Mouse (Mus musculus) urinary bladder, postnatal 10 days (tissue): ENCODE results near the gene Atp2a3.

ENCODE experiments used
- DNase-seq: peaks from one replicate; pipeline ENCODE4 v3.0.0; 2022; ENCODE audit warnings: low spot score

The Atp2a3 gene

DNA sequence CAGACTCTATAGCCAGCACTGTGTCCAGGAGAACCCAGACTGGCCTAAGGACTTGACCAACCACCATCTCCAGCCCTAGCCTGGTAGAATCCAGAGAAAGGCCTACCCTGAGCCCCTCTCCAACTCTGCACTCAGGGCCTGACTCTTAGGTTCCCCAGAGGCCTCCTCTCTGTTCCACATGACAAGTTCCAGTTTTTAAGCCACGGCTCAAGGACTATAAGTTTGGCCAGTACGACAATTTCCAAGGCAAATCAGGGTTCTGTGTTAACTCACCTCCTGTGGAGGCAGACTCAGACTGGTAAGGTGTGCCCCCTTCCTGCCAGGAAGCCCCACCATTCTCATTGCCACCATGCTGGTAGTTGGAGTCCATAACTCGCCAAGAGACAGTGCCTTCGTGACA lies 6.8 kb upstream of the Atp2a3 start:
- DNase-seq, result no peak

- DNase-seq, result no peak
Observed at GRCm38 (mm10) chr11:72955339-72955974, 5.5 kb upstream of the Atp2a3 start.

DNA sequence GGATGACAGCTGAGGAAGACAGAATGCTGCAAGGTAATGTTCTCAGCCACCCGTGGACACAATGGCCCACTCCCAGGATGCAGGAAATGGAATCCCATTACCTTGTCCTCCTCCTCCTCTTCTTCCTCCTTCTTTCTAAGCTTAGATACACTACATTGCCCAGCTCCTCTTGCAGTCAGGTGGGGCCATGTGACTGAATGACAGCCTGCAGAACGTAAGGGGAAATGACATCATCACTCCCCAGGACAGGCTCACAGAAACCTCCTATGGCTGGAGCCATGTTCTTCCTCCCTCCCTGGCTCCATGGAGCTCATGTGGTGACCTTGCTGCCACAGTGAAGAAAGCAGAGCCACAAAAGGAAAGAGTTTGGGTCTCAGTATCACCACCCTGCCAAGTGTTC lies 3.7 kb upstream of the Atp2a3 start:
- no peak for DNase-seq

DNA sequence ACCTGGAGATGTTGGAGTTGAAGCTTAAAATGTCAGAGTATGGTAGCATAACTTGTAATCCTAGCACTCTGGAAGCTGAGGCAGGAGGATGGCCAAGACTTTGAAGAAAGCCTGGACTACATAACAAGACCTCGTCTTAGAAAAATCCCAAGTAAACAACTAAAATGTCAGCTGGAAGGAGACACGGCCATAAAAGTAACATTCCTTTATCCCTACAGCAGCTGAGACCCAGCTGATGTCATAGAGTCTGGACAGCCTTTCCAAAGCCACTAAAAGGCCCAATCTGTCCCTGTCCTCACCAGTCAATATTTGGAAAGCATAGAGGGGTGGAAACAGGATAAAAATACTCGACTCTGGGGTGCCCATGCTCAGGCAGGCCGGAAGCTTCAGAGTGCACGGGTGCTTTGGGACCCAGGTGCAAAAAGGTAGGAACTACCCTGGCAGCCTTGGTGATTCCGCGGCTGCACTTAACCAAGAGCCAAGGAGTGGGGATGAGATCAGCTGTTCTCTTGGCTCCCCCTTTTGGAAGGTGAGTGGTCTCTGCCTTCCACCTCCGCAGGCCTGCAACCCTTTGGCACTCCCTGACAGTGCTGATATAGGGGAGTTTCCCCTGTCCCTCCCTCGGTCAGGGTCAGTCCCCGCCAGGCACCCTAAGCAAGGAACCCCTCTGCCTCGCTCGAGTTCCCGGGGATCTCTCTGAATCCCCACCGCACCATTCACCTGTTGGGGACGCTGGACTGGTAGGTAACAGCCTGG lies 867 bp upstream of the Atp2a3 start:
- DNase-seq, result no peak

GRCm38 (mm10) chr11:72960723-72961071 lies 272 bp upstream of the Atp2a3 start:
- no peak for DNase-seq

- no peak for DNase-seq
Observed at GRCm38 (mm10) chr11:72962378-72962777, 1.4 kb downstream of the Atp2a3 start.

DNA sequence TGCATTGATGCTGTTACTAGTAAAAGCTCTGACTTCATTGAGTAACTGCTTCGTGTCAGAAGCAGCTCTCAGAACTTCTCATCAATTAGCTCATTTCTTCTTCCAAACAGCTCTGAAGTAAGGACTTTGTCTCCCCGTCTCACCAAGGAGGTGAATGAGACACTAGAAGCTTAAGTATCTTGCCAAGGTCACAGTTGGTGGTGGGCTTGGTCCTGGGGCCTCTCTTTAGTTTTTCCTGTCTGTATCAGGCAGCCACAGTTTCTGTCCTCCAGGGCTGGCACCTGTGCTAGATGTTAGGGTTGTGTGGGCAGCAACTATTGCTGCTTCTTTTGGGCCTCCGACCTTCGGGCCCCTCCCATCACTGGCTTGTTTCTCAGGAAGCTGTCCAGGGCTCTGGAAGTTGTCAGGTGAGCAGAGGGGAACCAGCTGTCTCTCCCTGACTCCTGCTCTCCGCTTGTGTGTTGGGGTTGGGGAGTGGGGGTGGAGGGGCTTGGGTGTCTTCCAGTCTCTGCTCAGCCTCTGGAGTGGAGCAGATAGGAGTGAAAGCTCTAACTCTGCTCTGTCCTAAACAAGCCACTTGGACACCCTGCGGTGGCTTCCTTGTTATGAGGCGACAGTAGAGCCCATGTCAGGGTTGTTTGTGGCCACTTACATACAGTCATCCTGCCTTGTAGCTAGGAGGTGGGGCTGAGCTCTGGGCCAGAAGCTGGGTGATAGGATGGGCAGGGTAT lies 2.3 kb downstream of the Atp2a3 start:
- DNase-seq, result no peak

GRCm38 (mm10) chr11:72963789-72964294 lies 2.9 kb downstream of the Atp2a3 start:
- DNase-seq, result no peak

- no peak for DNase-seq
Observed at GRCm38 (mm10) chr11:72974995-72975503, 14.1 kb downstream of the Atp2a3 start.

DNA sequence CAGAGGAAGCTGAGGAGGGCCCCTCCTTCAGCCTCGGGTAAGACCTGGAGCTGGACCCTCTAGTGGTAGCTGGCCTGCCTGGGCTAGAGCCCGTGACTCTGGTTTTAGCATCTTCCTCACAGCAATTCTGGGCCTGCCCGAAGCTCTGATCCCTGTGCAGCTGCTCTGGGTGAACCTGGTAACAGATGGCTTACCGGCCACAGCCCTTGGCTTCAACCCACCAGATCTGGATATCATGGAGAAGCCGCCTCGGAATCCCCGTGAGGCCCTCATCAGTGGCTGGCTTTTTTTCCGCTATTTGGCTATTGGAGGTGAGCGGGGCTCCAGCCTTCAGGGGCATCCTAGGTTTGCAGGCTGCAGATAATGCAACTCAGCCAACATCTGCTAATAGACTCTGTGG lies 21.5 kb downstream of the Atp2a3 start:
- no peak for DNase-seq

DNA sequence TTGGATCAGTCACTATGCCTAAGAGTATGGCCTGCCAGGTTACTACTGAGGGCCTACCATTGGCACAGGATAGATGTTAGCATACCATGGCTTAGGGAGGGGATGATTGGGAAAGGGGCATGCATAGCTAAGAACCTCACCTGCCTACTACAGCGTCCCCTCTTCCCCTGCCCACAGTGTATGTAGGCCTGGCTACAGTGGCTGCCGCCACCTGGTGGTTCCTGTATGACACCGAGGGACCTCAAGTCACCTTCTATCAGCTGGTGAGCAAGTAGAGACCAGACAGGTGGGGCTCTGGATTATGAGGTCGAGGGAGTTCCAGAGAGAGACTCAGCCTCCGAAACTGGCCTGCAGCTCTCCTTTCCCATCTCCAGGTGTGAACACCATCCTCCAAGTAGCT lies 22.3 kb downstream of the Atp2a3 start:
- DNase-seq, result no peak

DNA sequence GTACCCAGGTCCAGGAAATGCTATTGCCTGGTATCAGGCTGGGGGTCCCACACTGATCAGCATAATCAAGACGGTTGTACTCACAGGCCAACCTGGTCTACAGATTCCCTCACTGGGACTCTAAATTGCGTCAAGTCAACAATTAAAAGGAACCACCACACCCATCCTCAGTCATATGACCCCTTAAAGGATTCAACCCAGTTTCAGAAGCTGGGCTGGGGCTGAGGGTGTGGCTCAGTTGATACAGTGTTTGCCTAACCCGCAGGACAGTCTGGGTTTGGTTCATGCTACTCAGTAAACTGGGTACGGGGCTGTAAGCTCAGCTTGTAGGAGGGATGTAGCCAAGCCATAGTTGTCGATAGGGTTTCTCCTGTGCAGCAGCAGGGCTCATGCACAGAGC lies 25.8 kb downstream of the Atp2a3 start:
- no peak for DNase-seq

DNA sequence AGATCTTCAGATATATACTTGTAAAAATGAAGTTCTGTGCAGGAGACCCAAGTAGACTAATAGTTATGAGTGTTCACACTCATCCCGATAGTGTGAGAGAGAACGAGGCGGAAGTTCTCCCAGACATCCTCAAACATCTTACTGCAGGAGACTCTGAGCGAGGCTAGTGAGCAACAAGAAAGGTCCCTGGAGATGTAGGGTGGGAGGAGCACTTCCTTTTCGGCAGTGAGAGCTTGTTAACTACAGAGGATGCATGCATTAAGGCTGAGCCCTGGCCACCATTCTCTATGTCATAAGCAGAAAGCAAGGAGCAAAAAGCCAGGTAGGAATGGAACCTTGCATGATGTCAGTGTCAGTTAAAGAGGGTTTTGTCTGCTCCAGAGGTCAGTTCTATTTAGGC lies 26.3 kb downstream of the Atp2a3 start:
- no peak for DNase-seq

DNA sequence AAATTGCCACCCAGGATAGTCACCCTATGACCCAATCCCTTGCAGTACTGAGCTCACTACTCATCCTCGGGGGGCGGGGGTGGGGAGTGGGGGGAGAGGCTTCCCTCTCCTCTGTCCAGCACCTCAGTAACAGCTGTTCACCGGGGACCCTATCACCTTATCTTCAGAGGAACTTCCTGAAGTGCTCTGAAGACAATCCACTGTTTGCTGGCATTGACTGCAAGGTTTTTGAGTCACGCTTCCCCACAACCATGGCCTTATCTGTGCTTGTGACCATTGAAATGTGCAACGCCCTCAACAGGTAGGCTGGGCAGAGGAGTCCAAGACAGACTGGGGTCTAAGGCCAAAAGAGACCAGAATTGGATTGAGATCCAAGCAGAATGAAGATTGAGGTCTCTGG lies 26.8 kb downstream of the Atp2a3 start:
- DNase-seq, result no peak

DNA sequence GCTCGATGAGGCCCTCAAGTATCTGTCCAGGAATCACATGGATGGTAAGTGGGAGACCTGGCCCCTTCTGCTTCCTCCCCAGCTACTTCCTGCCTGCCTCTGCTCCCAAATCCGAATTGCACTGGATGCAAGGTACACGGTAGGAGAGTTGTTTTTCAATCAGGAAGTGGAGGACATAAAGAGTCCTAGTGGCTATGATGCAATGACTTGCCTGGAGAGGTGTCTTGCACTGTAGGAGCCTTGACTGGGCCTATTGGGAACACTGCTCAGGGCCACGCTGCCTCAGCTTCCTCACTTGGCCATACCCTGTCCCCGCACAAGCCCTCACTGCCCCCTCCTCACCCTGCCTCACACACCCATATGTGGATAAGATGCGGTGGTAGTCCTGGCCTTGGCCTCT lies 28.1 kb downstream of the Atp2a3 start:
- DNase-seq, result no peak

DNA sequence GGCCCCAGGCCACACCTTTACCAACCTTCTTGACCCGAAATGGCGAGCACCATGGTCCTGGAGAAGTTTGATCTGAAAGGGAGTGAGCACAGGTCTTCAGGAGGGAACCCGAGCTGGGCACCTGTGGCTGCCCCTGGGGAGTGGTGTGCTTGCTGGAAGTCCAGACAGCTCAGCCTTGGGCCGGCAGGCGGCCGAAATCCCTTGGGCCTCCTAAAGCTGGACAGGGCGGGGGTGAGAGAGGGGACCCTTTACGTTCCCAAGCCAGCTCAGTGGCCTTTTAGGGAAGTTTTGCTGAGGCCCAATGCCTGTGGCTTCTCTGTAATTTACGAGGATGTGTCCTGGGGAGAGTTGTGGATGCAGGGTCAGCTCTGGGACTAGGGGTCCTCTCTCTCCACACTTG lies 29.7 kb downstream of the Atp2a3 start:
- DNase-seq, result no peak

GRCm38 (mm10) chr11:72991961-72992360 lies 31.0 kb downstream of the Atp2a3 start:
- no peak for DNase-seq

DNA sequence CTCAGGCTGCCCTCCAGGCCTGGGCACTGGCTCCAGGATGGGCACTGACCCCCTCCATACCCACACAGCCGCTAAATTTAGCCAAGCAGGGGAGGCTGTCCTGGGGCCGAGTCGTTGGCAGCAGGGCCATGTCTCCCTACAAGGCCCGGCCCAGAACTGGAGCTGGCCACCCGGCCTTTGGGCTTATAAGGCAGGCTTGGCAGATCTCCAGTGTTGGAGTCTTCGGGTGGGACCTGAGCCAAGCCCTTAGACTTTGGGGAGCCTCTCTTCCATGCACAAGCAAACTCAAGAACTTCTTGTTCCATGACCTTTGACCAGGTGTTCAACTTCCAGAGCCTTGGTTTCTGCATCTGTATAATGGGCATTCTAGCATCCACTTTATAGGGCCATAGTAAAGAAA lies 35.4 kb downstream of the Atp2a3 start:
- no peak for DNase-seq

DNA sequence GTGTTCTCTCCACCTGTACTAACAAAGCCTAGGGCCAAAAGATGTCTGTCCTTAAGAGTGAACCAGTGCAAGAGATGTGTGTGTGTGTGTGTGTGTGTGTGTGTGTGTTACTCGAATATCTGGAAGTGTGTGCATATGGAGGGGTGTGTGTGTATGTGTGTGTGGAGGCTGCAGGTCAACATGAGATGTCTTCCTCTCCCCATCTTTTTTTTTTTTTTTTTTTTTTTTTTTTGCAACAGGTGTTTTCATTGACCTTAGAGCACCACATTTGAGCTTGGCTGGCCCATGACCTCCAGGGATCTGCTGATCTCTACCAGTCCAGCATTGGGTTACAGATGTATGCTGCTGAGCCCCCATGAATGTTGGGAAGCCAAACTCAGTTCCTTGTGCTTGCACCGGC lies 35.8 kb downstream of the Atp2a3 start:
- no peak for DNase-seq

DNA sequence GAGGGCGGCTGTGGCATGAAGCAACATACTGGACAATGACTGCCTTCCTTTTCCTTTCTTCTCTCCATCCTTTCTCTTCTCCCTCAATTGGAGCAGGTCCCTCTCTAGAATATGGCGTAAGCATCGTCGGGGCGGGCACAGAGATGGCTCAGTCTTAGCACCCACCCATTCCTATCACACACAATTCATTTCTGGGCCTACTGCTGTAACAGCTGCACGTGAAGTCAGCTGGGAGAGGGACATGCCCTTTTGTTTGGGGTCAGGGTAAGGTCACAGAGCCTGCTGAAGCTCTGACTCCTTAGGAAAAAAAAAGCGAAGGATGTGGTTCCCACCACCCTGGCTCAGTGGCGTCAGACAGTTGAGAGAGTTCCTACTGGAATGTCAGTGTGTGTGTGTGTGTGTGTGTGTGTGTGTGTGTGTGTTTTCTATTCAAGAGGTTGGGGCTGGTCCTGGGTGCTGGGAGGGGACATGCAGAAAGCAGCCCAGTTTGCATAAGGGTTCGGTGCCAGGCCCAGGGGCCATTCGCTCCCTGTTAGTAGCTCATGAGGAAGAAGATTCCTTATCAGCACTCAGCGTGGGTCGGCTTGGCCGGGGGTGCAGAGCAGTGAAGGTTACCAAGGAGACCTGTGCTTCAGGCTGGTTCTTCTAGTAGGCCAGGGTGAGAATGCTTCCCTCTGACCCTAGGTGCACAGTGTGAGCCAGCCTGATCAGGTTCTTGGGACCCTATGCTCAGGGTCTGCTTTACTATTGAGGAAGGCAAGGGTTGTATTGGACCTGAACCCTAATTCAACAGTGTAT lies 36.8 kb downstream of the Atp2a3 start:
- DNase-seq, result no peak

DNA sequence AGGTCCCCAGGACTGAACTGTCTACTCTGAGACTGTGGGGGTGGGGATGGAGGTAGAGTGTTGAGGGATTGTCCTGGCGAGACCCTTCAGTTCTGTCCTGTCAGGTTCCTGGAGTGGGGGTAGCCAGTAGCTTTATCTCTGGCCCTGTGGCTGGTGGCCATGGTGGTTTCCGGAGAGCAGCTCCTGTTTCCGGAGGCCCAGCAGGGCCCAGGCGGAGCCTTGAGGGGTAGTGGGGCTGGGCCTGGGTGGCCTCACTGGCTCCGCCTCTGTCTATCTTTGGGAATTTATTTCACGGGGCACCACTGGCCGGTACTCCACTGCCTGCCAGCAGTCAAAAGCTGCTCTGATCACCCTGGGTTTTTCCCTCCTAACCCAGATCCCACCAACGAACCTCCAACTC lies 37.8 kb downstream of the Atp2a3 start, which contains the start of gene P2rx1:
Gene P2rx1, plus strand, starts transcription at position 333 of the 400 bp plus-strand sequence.
- no peak for DNase-seq

DNA sequence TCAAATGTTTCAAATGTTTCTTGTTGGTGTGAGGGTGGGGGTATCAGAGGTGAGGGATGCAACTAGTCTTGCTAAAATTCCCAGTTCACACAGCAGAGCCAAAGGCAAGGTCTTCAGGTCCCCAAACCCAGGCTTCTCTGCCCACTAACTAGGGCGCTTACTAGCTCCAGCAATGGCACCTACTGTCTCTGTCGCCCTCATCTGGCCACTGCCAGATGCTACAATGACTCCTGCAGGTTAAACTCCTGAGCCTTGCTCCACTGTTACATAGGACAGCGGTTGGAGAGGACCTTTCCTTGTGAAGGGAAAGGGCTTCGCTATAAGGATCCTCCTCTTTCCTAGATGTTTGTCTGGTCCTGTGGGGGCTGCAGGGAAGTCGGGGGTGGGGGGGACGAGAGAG lies 40.1 kb downstream of the Atp2a3 start:
- no peak for DNase-seq
